8 mouse cellular contexts compared by ENCODE assay signal in the genomic region with DNA sequence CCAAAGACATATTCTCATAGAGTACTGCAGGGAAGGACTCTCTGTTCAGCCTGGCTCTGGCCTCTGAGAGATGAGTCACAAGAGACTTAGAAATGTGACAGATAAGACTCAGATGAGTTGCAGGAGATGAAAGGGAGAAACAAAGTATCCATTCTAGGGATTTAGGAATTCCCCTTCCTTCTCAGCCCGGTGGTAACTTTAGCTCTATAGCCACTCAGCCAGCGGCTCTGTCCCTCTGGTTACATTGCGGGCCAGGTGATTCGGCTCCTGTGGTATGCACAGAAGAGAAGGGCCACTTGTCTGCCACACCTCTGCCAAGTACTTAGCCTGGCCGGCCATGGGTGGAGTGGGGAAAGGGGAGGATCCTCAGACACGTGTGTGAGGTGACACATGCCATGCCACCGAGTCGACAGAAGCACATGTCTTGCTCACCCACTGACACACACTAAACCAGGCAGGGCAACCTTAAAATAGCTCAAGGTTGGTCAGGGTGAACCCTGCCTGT. TPM values are rescaled to one million over a fixed set of nuclear protein-coding genes. Genes with fewer than 3 reads are reported as not detected.
DNase-seq lines count a peak whose midpoint lies in the region; ATAC-seq lines count a peak whose summit lies in the region.
"Had no signal": no experiment of that assay in that cellular context is flagged by ENCODE, and none has a peak within 500 bp of the region (broad histone marks: within the 10 kb centered on the region; RNA-seq: fewer than 3 reads in every experiment).

No protein-coding gene starts in this region.

- no peak overlapping the region for H3K27ac ChIP-seq in limb, embryonic 12.5 days
- no peak overlapping the region for H3K27ac ChIP-seq in limb, embryonic 10.5 days
- H3K27ac ChIP-seq in heart, embryonic 11.5 days (ENCODE audit: low read depth, low read length) = peak overlapping the region; percentile 87
- 0 out of 2 replicates have a peak overlapping the region, but pooled peaks have one; percentile 3 for H3K27ac ChIP-seq in limb, embryonic 15.5 days
- H3K27ac ChIP-seq: midbrain, embryonic 12.5 days had no signal

- DNase-seq in limb, embryonic 10.5 days (ENCODE audit: low spot score) = no peak
- peak; percentile 84 to 88 for DNase-seq in adrenal gland, postnatal 36 days
- DNase-seq in right cerebral cortex, postnatal 14 days = peak; percentile 35
- DNase-seq in ovary, postnatal 14 days (ENCODE audit: low spot score) = no peak

- H3K4me1 ChIP-seq in limb, embryonic 12.5 days (replicated peaks) = peaks cover 54% of the 10 kb centered on the region
- peaks cover 68% of the 10 kb centered on the region for H3K4me1 ChIP-seq in limb, embryonic 10.5 days
- peaks cover 78% of the 10 kb centered on the region for H3K4me1 ChIP-seq in heart, embryonic 11.5 days (ENCODE audit: control insufficient read depth, insufficient read depth, low read length)
- peaks cover 70% of the 10 kb centered on the region for H3K4me1 ChIP-seq in limb, embryonic 15.5 days

- ATAC-seq in limb, embryonic 12.5 days (ENCODE audit: insufficient number of reproducible peaks, insufficient read depth, low FRiP score, low TSS enrichment, low read depth) = no peak
- no peak for ATAC-seq in heart, embryonic 11.5 days (replicated peaks; ENCODE audit: insufficient number of reproducible peaks, low FRiP score, low TSS enrichment)
- no peak for ATAC-seq in limb, embryonic 15.5 days (ENCODE audit: insufficient number of reproducible peaks, low FRiP score, low TSS enrichment, low read depth)

- 0 out of 2 replicates have a peak overlapping the region, but pooled peaks have one; percentile 76 for H3K4me2 ChIP-seq in limb, embryonic 12.5 days
- H3K4me2 ChIP-seq in heart, embryonic 11.5 days = peak overlapping the region; percentile 78
- H3K4me2 ChIP-seq in limb, embryonic 15.5 days = 0 out of 2 replicates have a peak overlapping the region, but pooled peaks have one; percentile 10

- peaks cover 28% of the 10 kb centered on the region for H3K36me3 ChIP-seq in limb, embryonic 12.5 days
- peaks cover 28% of the 10 kb centered on the region for H3K36me3 ChIP-seq in limb, embryonic 10.5 days
- H3K36me3 ChIP-seq in heart, embryonic 11.5 days (ENCODE audit: control insufficient read depth, insufficient read depth, low read length) = peaks cover 6% of the 10 kb centered on the region; the same call in 1 of the 2 replicates
- H3K36me3 ChIP-seq in limb, embryonic 15.5 days = peaks cover 29% of the 10 kb centered on the region

- no peaks in the 10 kb centered on the region for H3K27me3 ChIP-seq in limb, embryonic 12.5 days
- H3K27me3 ChIP-seq in limb, embryonic 10.5 days (ENCODE audit: low read depth, poor library complexity, severe bottlenecking) = no peaks in the 10 kb centered on the region
- H3K27me3 ChIP-seq in heart, embryonic 11.5 days (ENCODE audit: control insufficient read depth, insufficient read depth, low read length) = no peaks in the 10 kb centered on the region
- H3K27me3 ChIP-seq in limb, embryonic 15.5 days = no peaks in the 10 kb centered on the region

- 71% methylated on average over 8 of the region's 8 CpGs for WGBS in limb, embryonic 12.5 days
- 69% methylated on average over 8 of the region's 8 CpGs for WGBS in limb, embryonic 10.5 days
- 27% methylated on average over 8 of the region's 8 CpGs for WGBS in heart, embryonic 11.5 days (ENCODE audit: insufficient replicate concordance)
- WGBS in limb, embryonic 15.5 days = 41% methylated on average over 8 of the region's 8 CpGs

- no peak overlapping the region for H3K9ac ChIP-seq in limb, embryonic 12.5 days (replicated peaks)
- H3K9ac ChIP-seq in heart, embryonic 11.5 days (ENCODE audit: low read depth, low read length) = 0 out of 2 replicates have a peak overlapping the region, but pooled peaks have one; percentile 24
- no peak overlapping the region for H3K9ac ChIP-seq in limb, embryonic 15.5 days
- H3K9ac ChIP-seq: midbrain, embryonic 12.5 days had no signal

- no peak overlapping the region for H3K4me3 ChIP-seq in limb, embryonic 12.5 days (replicated peaks)
- H3K4me3 ChIP-seq in limb, embryonic 10.5 days = no peak overlapping the region
- no peak overlapping the region for H3K4me3 ChIP-seq in heart, embryonic 11.5 days (ENCODE audit: low read depth, low read length)
- no peak overlapping the region for H3K4me3 ChIP-seq in limb, embryonic 15.5 days

- no peaks in the 10 kb centered on the region for H3K9me3 ChIP-seq in limb, embryonic 12.5 days
- no peaks in the 10 kb centered on the region for H3K9me3 ChIP-seq in limb, embryonic 10.5 days (replicated peaks)
- H3K9me3 ChIP-seq in heart, embryonic 11.5 days (replicated peaks; ENCODE audit: control insufficient read depth, low read length) = no peaks in the 10 kb centered on the region
- H3K9me3 ChIP-seq in limb, embryonic 15.5 days = no peaks in the 10 kb centered on the region
- H3K9me3 ChIP-seq: midbrain, embryonic 12.5 days had no signal

RNA-seq across cellular contexts. Expression of a gene that starts 2.4 kb away (rescaled TPM):
- 0.79 and 1.0 TPM in 2 replicates for polyA plus RNA-seq in limb, embryonic 12.5 days (2016; fragmentation: Nextera tagmentation; extraction: Ambion mirVana)
- polyA plus RNA-seq in limb, embryonic 10.5 days (2016; fragmentation: Nextera tagmentation; extraction: Ambion mirVana) = 1.2 and 1.5 TPM in 2 replicates
- 100 to 1,000 TPM; 116 to 171 TPM for total RNA-seq in adrenal gland, postnatal 36 days (2021)
- 5.6 and 6.4 TPM in 2 replicates for polyA plus RNA-seq in heart, embryonic 11.5 days (2014; fragmentation: Nextera tagmentation; extraction: Ambion mirVana)
- 1.2 TPM in 2 replicates for polyA plus RNA-seq in limb, embryonic 15.5 days (2015; fragmentation: Nextera tagmentation; extraction: Ambion mirVana)

RNA-seq across cellular contexts. Expression of a gene that starts 22.6 kb away (rescaled TPM):
- 32.7 and 35.3 TPM in 2 replicates for polyA plus RNA-seq in limb, embryonic 12.5 days (2016; fragmentation: Nextera tagmentation; extraction: Ambion mirVana)
- polyA plus RNA-seq in limb, embryonic 10.5 days (2016; fragmentation: Nextera tagmentation; extraction: Ambion mirVana) = 22.8 and 25.0 TPM in 2 replicates
- 100 to 1,000 TPM in 1 of 2 experiments, 10 to 100 TPM in 1; 94.2 to 106 TPM for total RNA-seq in adrenal gland, postnatal 36 days (2021)
- 15.9 and 17.1 TPM in 2 replicates for polyA plus RNA-seq in heart, embryonic 11.5 days (2014; fragmentation: Nextera tagmentation; extraction: Ambion mirVana)
- polyA plus RNA-seq in limb, embryonic 15.5 days (2015; fragmentation: Nextera tagmentation; extraction: Ambion mirVana) = 22.9 and 25.8 TPM in 2 replicates

RNA-seq across cellular contexts. Expression of a gene that starts 32.0 kb away (rescaled TPM):
- 48.1 and 54.1 TPM in 2 replicates for polyA plus RNA-seq in limb, embryonic 12.5 days (2016; fragmentation: Nextera tagmentation; extraction: Ambion mirVana)
- 46.7 and 51.9 TPM in 2 replicates for polyA plus RNA-seq in limb, embryonic 10.5 days (2016; fragmentation: Nextera tagmentation; extraction: Ambion mirVana)
- total RNA-seq in adrenal gland, postnatal 36 days (2021) = 10 to 100 TPM; 29.6 to 34.3 TPM
- 22.2 and 28.5 TPM in 2 replicates for polyA plus RNA-seq in heart, embryonic 11.5 days (2014; fragmentation: Nextera tagmentation; extraction: Ambion mirVana)
- 30.0 and 32.5 TPM in 2 replicates for polyA plus RNA-seq in limb, embryonic 15.5 days (2015; fragmentation: Nextera tagmentation; extraction: Ambion mirVana)

RNA-seq across cellular contexts. Expression of a gene that starts 32.3 kb away (rescaled TPM):
- polyA plus RNA-seq in limb, embryonic 12.5 days (2016; fragmentation: Nextera tagmentation; extraction: Ambion mirVana) = 22.3 and 24.9 TPM in 2 replicates
- polyA plus RNA-seq in limb, embryonic 10.5 days (2016; fragmentation: Nextera tagmentation; extraction: Ambion mirVana) = 6.3 and 11.6 TPM in 2 replicates
- 10 to 100 TPM; 69.2 to 91.7 TPM for total RNA-seq in adrenal gland, postnatal 36 days (2021)
- polyA plus RNA-seq in heart, embryonic 11.5 days (2014; fragmentation: Nextera tagmentation; extraction: Ambion mirVana) = 32.2 and 35.7 TPM in 2 replicates
- 38.4 and 39.6 TPM in 2 replicates for polyA plus RNA-seq in limb, embryonic 15.5 days (2015; fragmentation: Nextera tagmentation; extraction: Ambion mirVana)

RNA-seq across cellular contexts. Expression of a gene that starts 43.5 kb away (rescaled TPM):
- 74.4 and 79.3 TPM in 2 replicates for polyA plus RNA-seq in limb, embryonic 12.5 days (2016; fragmentation: Nextera tagmentation; extraction: Ambion mirVana)
- polyA plus RNA-seq in limb, embryonic 10.5 days (2016; fragmentation: Nextera tagmentation; extraction: Ambion mirVana) = 77.3 and 82.6 TPM in 2 replicates
- 10 to 100 TPM; 46.9 to 52.0 TPM for total RNA-seq in adrenal gland, postnatal 36 days (2021)
- polyA plus RNA-seq in heart, embryonic 11.5 days (2014; fragmentation: Nextera tagmentation; extraction: Ambion mirVana) = 31.6 and 42.1 TPM in 2 replicates
- polyA plus RNA-seq in limb, embryonic 15.5 days (2015; fragmentation: Nextera tagmentation; extraction: Ambion mirVana) = 47.6 and 48.3 TPM in 2 replicates

Comparison
In these comparisons a context has a peak if more than half of its experiments do, and no peak if none do; other contexts are left out.
1. H3K27ac ChIP-seq: peak in heart, embryonic 11.5 days (single experiment) and limb, embryonic 15.5 days (single experiment); none in limb, embryonic 12.5 days (single experiment) and limb, embryonic 10.5 days (single experiment).
2. H3K4me2 ChIP-seq: peak in every context shown above with its lines; median percentile 78 in heart, embryonic 11.5 days; 76 in limb, embryonic 12.5 days; 10 in limb, embryonic 15.5 days.
3. DNase-seq: peak in adrenal gland, postnatal 36 days (2 of 2) and right cerebral cortex, postnatal 14 days (single experiment); none in limb, embryonic 10.5 days (single experiment) and ovary, postnatal 14 days (single experiment).